Mouse (Mus musculus): ENCODE results near the gene Nmnat2. TPM values are rescaled to one million over a fixed set of nuclear protein-coding genes. Genes with fewer than 3 reads are reported as not detected.

Nmnat2 gene
- polyA plus RNA-seq, 1 experiment, result 2.1 TPM

GRCm38 (mm10) chr1:153041046-153041445 lies 86.3 kb downstream of the Nmnat2 start:
- Histone ChIP-seq H3K4me2 (ENCODE audit: low read depth) (no peak overlapping the region), H3K27me3 (ENCODE audit: control insufficient read depth, insufficient read depth, insufficient read length) (no peaks in the 10 kb centered on the region), H3K79me2 (ENCODE audit: control insufficient read depth, insufficient read depth) (no peaks in the 10 kb centered on the region), H3K4me3 (no peak overlapping the region), H3ac (ENCODE audit: control insufficient read depth, insufficient read length) (no peak overlapping the region), H3K36me3 (ENCODE audit: control insufficient read depth, insufficient read depth) (no peaks in the 10 kb centered on the region)
- TF ChIP-seq SRF (IDR thresholded peaks at IDR 0.05; ENCODE audit: control insufficient read depth, insufficient read length, low read depth), result no peak
- TF ChIP-seq POLR2AphosphoS2 (IDR thresholded peaks at IDR 0.05; ENCODE audit: insufficient read length, low read depth), result no peak
- no peak for TF ChIP-seq MYOD1 (IDR thresholded peaks at IDR 0.05; ENCODE audit: control insufficient read depth in 1 of 3, insufficient read length in 2 of 3, low read depth in 2 of 3)
- TF ChIP-seq MYOG (IDR thresholded peaks at IDR 0.05; ENCODE audit: control insufficient read depth in 1 of 3, insufficient read depth in 1 of 3, insufficient read length in 2 of 3, low read depth in 2 of 3), result no peak
- no peak for TF ChIP-seq TCF3 (IDR thresholded peaks at IDR 0.05; ENCODE audit: insufficient read length, low read depth)
- no peak for TF ChIP-seq REST (IDR thresholded peaks at IDR 0.05; ENCODE audit: insufficient read depth, insufficient read length)
- TF ChIP-seq TCF12 (IDR thresholded peaks at IDR 0.05; ENCODE audit: insufficient read depth, poor library complexity, severe bottlenecking), result no peak
- no peak for TF ChIP-seq MAX (IDR thresholded peaks at IDR 0.05; ENCODE audit: low read depth)
- no peak for TF ChIP-seq USF1 (IDR thresholded peaks at IDR 0.05; ENCODE audit: low read depth)
- no peak for TF ChIP-seq CEBPB (IDR thresholded peaks at IDR 0.05; ENCODE audit: insufficient read depth, poor library complexity, severe bottlenecking)
- TF ChIP-seq POLR2A (IDR thresholded peaks at IDR 0.05; ENCODE audit: insufficient read length, low read depth), result no peak
- no peak for TF ChIP-seq E2F4 (IDR thresholded peaks at IDR 0.05; ENCODE audit: insufficient read depth)

GRCm38 (mm10) chr1:153042318-153042717 lies 87.5 kb downstream of the Nmnat2 start:
- Histone ChIP-seq H3K4me3 (no peak overlapping the region), H3K4me2 (ENCODE audit: low read depth) (no peak overlapping the region), H3K79me2 (ENCODE audit: control insufficient read depth, insufficient read depth) (no peaks in the 10 kb centered on the region), H3K36me3 (ENCODE audit: control insufficient read depth, insufficient read depth) (no peaks in the 10 kb centered on the region), H3ac (ENCODE audit: control insufficient read depth, insufficient read length) (no peak overlapping the region), H3K27me3 (ENCODE audit: control insufficient read depth, insufficient read depth, insufficient read length) (no peaks in the 10 kb centered on the region)
- TF ChIP-seq E2F4 (IDR thresholded peaks at IDR 0.05; ENCODE audit: insufficient read depth), result no peak
- TF ChIP-seq MYOG (IDR thresholded peaks at IDR 0.05; ENCODE audit: control insufficient read depth in 1 of 3, insufficient read depth in 1 of 3, insufficient read length in 2 of 3, low read depth in 2 of 3), result no peak
- TF ChIP-seq TCF3 (IDR thresholded peaks at IDR 0.05; ENCODE audit: insufficient read length, low read depth), result no peak

DNA sequence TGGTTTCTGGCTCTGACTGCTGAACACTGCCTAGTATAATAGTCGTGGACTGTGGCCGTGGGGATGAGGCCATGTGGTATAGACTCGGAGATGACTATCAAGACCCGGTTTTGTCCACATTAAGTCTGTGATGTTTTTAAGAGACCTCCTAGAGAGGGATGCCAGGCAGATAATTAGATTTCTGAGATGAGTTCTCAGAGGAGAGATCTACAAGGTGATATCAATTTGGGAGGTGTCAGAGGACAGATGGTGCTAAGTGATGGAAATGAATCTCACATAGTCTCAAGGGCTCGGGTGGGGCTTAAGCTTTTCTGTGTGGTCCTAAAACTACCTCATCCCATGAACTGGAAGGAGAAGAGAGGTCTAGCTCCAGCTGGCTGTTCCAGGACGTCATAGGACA lies 88.5 kb downstream of the Nmnat2 start:
- no peak for TF ChIP-seq SRF (IDR thresholded peaks at IDR 0.05; ENCODE audit: control insufficient read depth, insufficient read length, low read depth)
- no peaks in the 10 kb centered on the region for H3K79me2 ChIP-seq (ENCODE audit: control insufficient read depth, insufficient read depth)
- no peak overlapping the region for H3K4me2 ChIP-seq (ENCODE audit: low read depth)
- H3K36me3 ChIP-seq (ENCODE audit: control insufficient read depth, insufficient read depth), result no peaks in the 10 kb centered on the region
- H3ac ChIP-seq (ENCODE audit: control insufficient read depth, insufficient read length), result no peak overlapping the region
- no peaks in the 10 kb centered on the region for H3K27me3 ChIP-seq (ENCODE audit: control insufficient read depth, insufficient read depth, insufficient read length)
- H3K4me3 ChIP-seq, result no peak overlapping the region

DNA sequence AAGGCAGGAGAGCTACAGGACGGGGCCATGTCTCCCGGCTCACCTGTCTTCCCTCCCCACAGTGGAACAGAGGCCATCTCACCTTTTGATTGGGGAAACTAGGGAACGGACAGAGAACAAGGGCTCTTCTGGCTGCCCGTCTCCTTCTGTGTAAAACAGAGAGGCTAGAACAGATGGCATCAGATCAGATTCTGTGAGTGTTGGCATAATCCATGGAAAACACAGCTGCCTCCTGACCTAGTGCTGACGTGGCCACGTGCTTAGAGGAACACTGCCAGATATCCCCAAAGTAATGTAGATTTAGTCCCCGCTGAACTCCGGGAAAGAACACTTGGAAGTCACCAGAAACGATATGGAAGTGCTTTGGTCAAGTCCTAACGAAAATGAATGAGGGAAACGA lies 90.6 kb downstream of the Nmnat2 start:
- no peak overlapping the region for H3K4me3 ChIP-seq
- H3ac ChIP-seq (ENCODE audit: control insufficient read depth, insufficient read length), result no peak overlapping the region

DNA sequence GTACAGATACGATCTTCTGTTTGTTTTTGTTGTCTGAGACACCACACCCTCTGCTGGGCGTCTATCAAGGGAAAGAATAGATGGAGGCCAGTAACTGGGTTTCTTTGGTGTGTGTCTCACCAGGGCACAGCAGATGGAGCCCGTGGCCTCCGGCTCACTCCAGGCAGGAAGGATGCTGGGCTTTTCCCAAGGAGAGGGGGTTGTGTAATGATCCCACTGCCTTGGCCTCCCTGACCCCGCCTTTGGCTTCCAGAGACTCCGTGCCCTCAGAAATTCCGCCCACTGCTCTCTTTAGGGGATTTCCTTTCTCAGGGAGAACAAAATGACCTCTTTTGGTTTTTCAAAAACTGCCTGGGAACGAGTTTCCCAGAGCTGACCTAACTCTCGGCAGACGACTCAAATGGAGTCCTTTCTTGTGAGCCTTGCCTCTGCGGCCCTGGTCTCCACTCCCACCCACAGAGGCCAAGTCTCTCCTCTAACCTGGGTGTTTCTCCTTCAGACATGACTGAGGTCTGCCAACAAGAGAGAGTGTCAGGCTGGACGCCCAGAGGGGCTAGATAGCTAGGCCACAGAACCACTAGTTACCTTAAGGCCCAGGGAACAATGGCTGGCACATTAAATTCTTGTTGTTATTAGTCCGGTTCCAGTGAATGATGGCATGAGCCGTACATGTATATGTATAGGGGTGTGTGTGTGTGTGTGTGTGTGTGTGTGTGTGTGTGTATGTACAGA lies 93.5 kb downstream of the Nmnat2 start:
- Histone ChIP-seq H3K4me3 (no peak overlapping the region), H3K27me3 (ENCODE audit: control insufficient read depth, insufficient read depth, insufficient read length) (no peaks in the 10 kb centered on the region), H3K79me2 (ENCODE audit: control insufficient read depth, insufficient read depth) (no peaks in the 10 kb centered on the region), H3K36me3 (ENCODE audit: control insufficient read depth, insufficient read depth) (no peaks in the 10 kb centered on the region), H3ac (ENCODE audit: control insufficient read depth, insufficient read length) (no peak overlapping the region), H3K4me2 (ENCODE audit: low read depth) (peak overlapping the region; percentile 58)
- TF ChIP-seq POLR2A (IDR thresholded peaks at IDR 0.05; ENCODE audit: insufficient read length, low read depth) (no peak), CEBPB (IDR thresholded peaks at IDR 0.05; ENCODE audit: insufficient read depth, poor library complexity, severe bottlenecking) (0 out of 2 replicates have a peak, but pooled peaks have one; percentile 46)

More for the DNA sequence above, 90.6 kb downstream of the Nmnat2 start:
- Histone ChIP-seq H3K36me3 (ENCODE audit: control insufficient read depth, insufficient read depth) (no peaks in the 10 kb centered on the region), H3K4me2 (ENCODE audit: low read depth) (no peak overlapping the region), H3K27me3 (ENCODE audit: control insufficient read depth, insufficient read depth, insufficient read length) (no peaks in the 10 kb centered on the region), H3K79me2 (ENCODE audit: control insufficient read depth, insufficient read depth) (no peaks in the 10 kb centered on the region)
- TF ChIP-seq MYOD1 (IDR thresholded peaks at IDR 0.05; ENCODE audit: control insufficient read depth in 1 of 3, insufficient read length in 2 of 3, low read depth in 2 of 3), result peak in 2 of 3 experiments; percentile 43 to 59
- no peak for TF ChIP-seq E2F4 (IDR thresholded peaks at IDR 0.05; ENCODE audit: insufficient read depth)
- TF ChIP-seq MYOG (IDR thresholded peaks at IDR 0.05; ENCODE audit: control insufficient read depth in 1 of 3, insufficient read depth in 1 of 3, insufficient read length in 2 of 3, low read depth in 2 of 3), result peak in 1 of 3 experiments; percentile 37

DNA sequence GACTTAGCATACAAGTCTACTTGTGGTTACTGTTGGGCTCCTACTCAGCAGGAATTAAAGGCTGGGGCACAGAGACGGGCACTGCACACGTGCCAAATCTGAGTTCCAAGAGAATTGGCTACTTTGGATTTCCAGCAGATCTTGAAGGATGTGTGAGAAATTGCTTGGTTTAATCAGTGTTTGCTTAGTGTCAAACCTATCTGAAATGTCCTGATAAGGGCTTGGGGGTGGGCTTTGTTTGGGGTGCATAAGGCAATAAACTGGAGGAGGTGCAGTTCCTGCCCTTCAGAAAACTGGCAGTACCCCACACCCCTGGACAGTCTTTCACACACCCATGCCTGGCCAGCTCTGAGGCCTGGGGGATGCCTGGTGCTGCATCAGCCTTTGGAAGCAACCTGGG lies 94.7 kb downstream of the Nmnat2 start:
- H3K27me3 ChIP-seq (ENCODE audit: control insufficient read depth, insufficient read depth, insufficient read length), result no peaks in the 10 kb centered on the region
- no peaks in the 10 kb centered on the region for H3K79me2 ChIP-seq (ENCODE audit: control insufficient read depth, insufficient read depth)
- H3ac ChIP-seq (ENCODE audit: control insufficient read depth, insufficient read length), result no peak overlapping the region
- H3K4me2 ChIP-seq (ENCODE audit: low read depth), result no peak overlapping the region
- TF ChIP-seq TCF12 (IDR thresholded peaks at IDR 0.05; ENCODE audit: insufficient read depth, poor library complexity, severe bottlenecking), result no peak
- no peak for TF ChIP-seq MYOG (IDR thresholded peaks at IDR 0.05; ENCODE audit: control insufficient read depth in 1 of 3, insufficient read depth in 1 of 3, insufficient read length in 2 of 3, low read depth in 2 of 3)
- no peak for TF ChIP-seq TCF3 (IDR thresholded peaks at IDR 0.05; ENCODE audit: insufficient read length, low read depth)
- TF ChIP-seq POLR2AphosphoS2 (IDR thresholded peaks at IDR 0.05; ENCODE audit: insufficient read length, low read depth), result no peak
- no peak for TF ChIP-seq USF1 (IDR thresholded peaks at IDR 0.05; ENCODE audit: low read depth)
- no peak for TF ChIP-seq MAX (IDR thresholded peaks at IDR 0.05; ENCODE audit: low read depth)
- no peak for TF ChIP-seq REST (IDR thresholded peaks at IDR 0.05; ENCODE audit: insufficient read depth, insufficient read length)
- TF ChIP-seq E2F4 (IDR thresholded peaks at IDR 0.05; ENCODE audit: insufficient read depth), result no peak
- no peak for TF ChIP-seq POLR2A (IDR thresholded peaks at IDR 0.05; ENCODE audit: insufficient read length, low read depth)
- TF ChIP-seq MYOD1 (IDR thresholded peaks at IDR 0.05; ENCODE audit: control insufficient read depth in 1 of 3, insufficient read length in 2 of 3, low read depth in 2 of 3), result no peak
- no peak for TF ChIP-seq CEBPB (IDR thresholded peaks at IDR 0.05; ENCODE audit: insufficient read depth, poor library complexity, severe bottlenecking)
- TF ChIP-seq SRF (IDR thresholded peaks at IDR 0.05; ENCODE audit: control insufficient read depth, insufficient read length, low read depth), result no peak
- H3K36me3 ChIP-seq (ENCODE audit: control insufficient read depth, insufficient read depth), result no peaks in the 10 kb centered on the region
- H3K4me3 ChIP-seq, result no peak overlapping the region
